Mouse (Mus musculus) layer of hippocampus, postnatal 25 days (tissue): ENCODE results near the gene Olfr1156. TPM values are rescaled to one million over a fixed set of nuclear protein-coding genes. Genes with fewer than 3 reads are reported as not detected.

ENCODE experiments used
- DNase-seq, 2 experiments: peaks; one replicate each; pipeline ENCODE4 v3.0.0; 2022; ENCODE audit warnings: mixed read lengths in 2 of 2, low spot score in 1 of 2; ENCODE audit errors: extremely low spot score in 1 of 2
- total RNA-seq, 2 experiments: library from RNA; stranded (reverse); gene quantifications; 2 replicates each; pipeline ENCODE4 v1.2.3; 2021

Olfr1156 gene
- under 1 TPM in 1 of 2 experiments, not detected in 1; 0.14 TPM for total RNA-seq

DNA sequence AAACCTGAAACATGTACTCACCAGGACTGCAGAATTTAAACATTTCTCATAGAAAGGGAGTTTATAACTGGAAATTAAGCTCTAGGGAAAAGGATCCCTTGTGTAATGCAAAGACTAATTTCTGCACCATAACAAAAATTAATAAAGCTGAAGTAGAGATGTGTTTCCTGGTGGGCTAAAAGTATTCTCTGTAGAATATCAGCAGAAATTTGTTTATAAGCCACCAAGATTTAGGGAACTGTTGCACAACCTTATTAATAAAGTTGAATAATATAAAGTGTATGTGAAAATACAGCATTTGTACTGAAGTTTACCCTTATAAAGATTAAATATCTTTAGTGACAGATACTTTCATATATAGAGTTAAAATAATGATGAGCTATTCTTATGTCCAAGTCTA, at the start of gene Olfr1156:
TSS of gene Olfr1156 (minus strand) at position 101 of the 400 bp plus-strand sequence.
- no peak for DNase-seq

DNA sequence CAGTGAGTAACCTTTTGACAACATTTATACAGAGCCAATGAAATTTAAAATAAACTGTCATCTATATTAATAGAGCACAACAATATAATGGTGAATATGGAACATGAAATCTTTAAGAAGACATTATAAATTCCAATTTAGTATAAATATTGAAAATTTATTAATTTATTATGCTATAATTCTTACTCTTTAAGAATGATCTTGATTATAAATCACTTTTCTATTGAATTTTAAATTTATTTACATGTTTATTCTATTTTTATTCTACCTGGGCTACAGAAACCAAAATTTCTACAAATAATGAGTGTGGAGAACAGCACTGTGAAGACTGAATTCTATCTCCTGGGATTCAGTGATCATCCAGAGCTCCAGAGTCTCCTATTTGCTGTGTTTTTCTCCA, 36.9 kb upstream of the Olfr1156 start, which contains the start of gene Olfr1158:
TSS of gene Olfr1158 (plus strand) at position 301 of the 400 bp plus-strand sequence.
- no peak for DNase-seq

DNA sequence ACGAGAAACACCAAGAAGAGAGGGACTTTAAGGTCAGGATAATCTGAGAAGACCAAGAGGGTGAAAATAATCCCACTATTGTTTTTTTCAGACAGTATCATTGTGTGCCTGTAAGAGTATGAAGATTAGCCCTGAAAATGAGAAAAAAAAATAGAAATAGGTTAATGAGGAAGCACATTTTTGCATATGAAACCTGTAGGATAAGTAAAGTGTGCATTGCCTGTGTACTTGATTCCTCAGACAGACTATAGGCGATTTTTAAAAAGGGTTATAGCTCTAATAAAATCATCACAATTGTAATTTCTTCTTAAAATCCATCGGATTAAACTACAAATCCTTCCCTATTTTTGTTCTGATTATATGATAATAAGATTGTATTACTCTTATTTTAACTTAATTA, 21.7 kb upstream of the Olfr1156 start, which contains the start of gene Olfr74:
TSS of gene Olfr74 (minus strand) at position 101 of the 400 bp plus-strand sequence.
- DNase-seq, result no peak

DNA sequence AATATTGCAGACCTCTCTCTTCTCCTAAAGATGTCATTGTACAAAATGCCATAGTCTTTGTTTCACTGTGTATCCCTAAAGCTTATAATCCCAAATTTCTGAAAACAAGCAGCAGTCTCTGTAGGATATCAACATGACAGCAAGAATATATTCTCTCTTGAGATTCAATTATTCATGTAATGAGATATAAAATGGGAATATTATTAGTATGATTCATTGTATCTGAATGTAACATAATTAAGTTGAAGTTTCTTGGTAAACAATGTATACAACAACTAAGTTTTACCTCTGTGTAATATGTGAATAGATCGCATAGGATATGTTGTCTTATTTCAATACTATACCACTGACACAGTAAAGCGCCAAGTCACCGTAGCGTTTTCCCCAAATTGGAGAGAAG, 15.3 kb upstream of the Olfr1156 start, which contains the start of gene Olfr1157:
TSS of gene Olfr1157 (minus strand) at position 101 of the 400 bp plus-strand sequence.
- no peak for DNase-seq

DNA sequence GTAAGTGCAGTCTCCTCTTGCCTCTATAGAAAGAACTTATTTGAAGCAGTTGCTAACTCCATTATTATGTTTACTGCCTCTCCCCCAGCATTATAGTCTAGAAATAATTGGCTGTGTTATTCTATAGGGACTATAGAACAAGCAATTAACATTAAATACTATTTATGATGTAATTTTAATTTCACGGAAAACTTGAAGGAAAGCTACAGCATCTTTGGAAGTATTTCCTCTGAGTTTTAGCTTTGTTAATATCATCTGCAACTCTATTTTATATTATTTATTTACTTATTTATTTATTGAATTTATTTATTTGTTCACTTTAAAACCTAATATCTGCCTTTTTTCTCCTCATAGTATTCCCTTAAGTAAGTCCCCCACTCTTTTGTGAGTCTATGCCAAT, 7.9 kb downstream of the Olfr1156 start, which contains the start of gene Olfr1155:
TSS of gene Olfr1155 (minus strand) at position 101 of the 400 bp plus-strand sequence.
- no peak for DNase-seq

DNA sequence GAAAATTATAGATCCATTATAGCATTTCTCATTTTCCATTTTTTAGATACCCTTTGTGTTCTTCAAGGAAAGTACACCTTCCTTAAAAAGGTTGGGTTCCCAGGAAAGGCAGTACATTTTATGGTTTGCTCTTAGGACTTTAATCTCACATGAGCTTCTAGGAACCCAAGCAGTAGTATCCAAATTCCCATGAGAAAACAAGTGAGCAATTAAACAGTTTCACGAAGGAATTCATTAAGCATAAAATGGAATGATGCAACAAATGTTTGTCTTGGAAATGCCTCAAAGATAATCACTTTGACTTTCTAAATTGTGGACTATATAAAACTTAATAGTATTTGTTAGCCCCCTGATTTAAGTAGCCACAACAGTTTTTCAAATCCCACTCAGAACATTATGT, 47.8 kb downstream of the Olfr1156 start, which contains the start of gene Olfr1154:
TSS of gene Olfr1154 (minus strand) at position 101 of the 400 bp plus-strand sequence.
- no peak for DNase-seq

Other genes with a start within 250 kb of the Olfr1156 start
- not detected for gene Olfr1137, start 239.9 kb downstream of the Olfr1156 start, total RNA-seq
- gene Olfr1138, start 213.1 kb downstream of the Olfr1156 start, total RNA-seq, result not detected
- gene Olfr1140, start 209.3 kb downstream of the Olfr1156 start, total RNA-seq, result not detected
- not detected for gene Olfr1141, start 199.1 kb downstream of the Olfr1156 start, total RNA-seq
- not detected for gene Olfr152, start 173.6 kb downstream of the Olfr1156 start, total RNA-seq
- not detected for gene Olfr1143, start 152.5 kb downstream of the Olfr1156 start, total RNA-seq
- not detected for gene Olfr1145, start 143.3 kb downstream of the Olfr1156 start, total RNA-seq
- gene Olfr1148, start 122.6 kb downstream of the Olfr1156 start, total RNA-seq, result not detected
- not detected for gene Olfr1150-ps1, start 109.1 kb downstream of the Olfr1156 start, total RNA-seq
- gene Olfr1151, start 97.2 kb downstream of the Olfr1156 start, total RNA-seq, result not detected
- not detected for gene Olfr1152, start 86.6 kb downstream of the Olfr1156 start, total RNA-seq
- not detected for gene Olfr1153, start 58.1 kb downstream of the Olfr1156 start, total RNA-seq
- not detected for gene Olfr1154, start 47.9 kb downstream of the Olfr1156 start, total RNA-seq
- gene Olfr1155, start 8.0 kb downstream of the Olfr1156 start, total RNA-seq, result not detected
- gene Olfr1157, start 15.2 kb upstream of the Olfr1156 start, total RNA-seq, result not detected
- not detected for gene Olfr74, start 21.6 kb upstream of the Olfr1156 start, total RNA-seq
- not detected for gene Olfr1158, start 37.0 kb upstream of the Olfr1156 start, total RNA-seq
- not detected for gene Olfr1160, start 55.2 kb upstream of the Olfr1156 start, total RNA-seq
- gene Olfr1161, start 69.7 kb upstream of the Olfr1156 start, total RNA-seq, result not detected
- gene Olfr73, start 84.6 kb upstream of the Olfr1156 start, total RNA-seq, result not detected
- gene Olfr1162, start 98.0 kb upstream of the Olfr1156 start, total RNA-seq, result not detected
- gene Olfr1163, start 118.7 kb upstream of the Olfr1156 start, total RNA-seq, result not detected
- gene Olfr1164, start 140.9 kb upstream of the Olfr1156 start, total RNA-seq, result not detected
- gene Olfr1166, start 175.2 kb upstream of the Olfr1156 start, total RNA-seq, result not detected
- not detected for gene Olfr1167, start 202.1 kb upstream of the Olfr1156 start, total RNA-seq
- gene Olfr1168, start 228.8 kb upstream of the Olfr1156 start, total RNA-seq, result not detected